Mouse (Mus musculus) 416B (cell line): Measurements from ENCODE around the gene Fads6.

ENCODE experiments used
- DNase-seq: peaks from one replicate; pipeline ENCODE4 v3.0.0; 2011; ENCODE audit warnings: low read depth

The Fads6 gene

GRCm38 (mm10) chr11:115300745-115301144, 3.3 kb upstream of the Fads6 start:
- DNase-seq: no peak

- no peak for DNase-seq
These were observed 697 bp upstream of the Fads6 start for GRCm38 (mm10) chr11:115298160-115298559.

- no peak for DNase-seq
These were observed 822 bp downstream of the Fads6 start for GRCm38 (mm10) chr11:115296471-115297210.

- DNase-seq: no peak
These were observed 1.5 kb downstream of the Fads6 start for GRCm38 (mm10) chr11:115295939-115296338.

- peak; percentile 75 for DNase-seq
These were observed 4.7 kb downstream of the Fads6 start for GRCm38 (mm10) chr11:115292631-115293375.

- DNase-seq: no peak
These were observed 6.0 kb downstream of the Fads6 start for GRCm38 (mm10) chr11:115291503-115291902.

GRCm38 (mm10) chr11:115290919-115291318, 6.5 kb downstream of the Fads6 start:
- DNase-seq: peak; percentile 21

- DNase-seq: no peak
These were observed 7.1 kb downstream of the Fads6 start for GRCm38 (mm10) chr11:115290314-115290713.

- DNase-seq: peak; percentile 60
These were observed 7.6 kb downstream of the Fads6 start for GRCm38 (mm10) chr11:115289885-115290284.

GRCm38 (mm10) chr11:115288305-115288704, 9.2 kb downstream of the Fads6 start:
- DNase-seq: no peak

GRCm38 (mm10) chr11:115287386-115287785, 10.1 kb downstream of the Fads6 start:
- DNase-seq: peak; percentile 69

- no peak for DNase-seq
These were observed 11.1 kb downstream of the Fads6 start for GRCm38 (mm10) chr11:115286201-115286993.

- DNase-seq: peak; percentile 49
These were observed 12.2 kb downstream of the Fads6 start for GRCm38 (mm10) chr11:115285282-115285681.

- no peak for DNase-seq
These were observed 13.4 kb downstream of the Fads6 start for GRCm38 (mm10) chr11:115283891-115284620.

GRCm38 (mm10) chr11:115283486-115283765, 14.0 kb downstream of the Fads6 start:
- DNase-seq: no peak

- no peak for DNase-seq
These were observed 14.6 kb downstream of the Fads6 start for GRCm38 (mm10) chr11:115282723-115283485.

- DNase-seq: no peak
These were observed 15.2 kb downstream of the Fads6 start for GRCm38 (mm10) chr11:115282295-115282694.

- DNase-seq: peak; percentile 97
These were observed 17.7 kb downstream of the Fads6 start for GRCm38 (mm10) chr11:115279726-115280125.

GRCm38 (mm10) chr11:115278176-115278575, 19.3 kb downstream of the Fads6 start:
- peak; percentile 14 for DNase-seq

- no peak for DNase-seq
These were observed 19.9 kb downstream of the Fads6 start for GRCm38 (mm10) chr11:115277604-115277975.
